Comparison of ENCODE assay signal across 9 mouse cellular contexts in the genomic region with DNA sequence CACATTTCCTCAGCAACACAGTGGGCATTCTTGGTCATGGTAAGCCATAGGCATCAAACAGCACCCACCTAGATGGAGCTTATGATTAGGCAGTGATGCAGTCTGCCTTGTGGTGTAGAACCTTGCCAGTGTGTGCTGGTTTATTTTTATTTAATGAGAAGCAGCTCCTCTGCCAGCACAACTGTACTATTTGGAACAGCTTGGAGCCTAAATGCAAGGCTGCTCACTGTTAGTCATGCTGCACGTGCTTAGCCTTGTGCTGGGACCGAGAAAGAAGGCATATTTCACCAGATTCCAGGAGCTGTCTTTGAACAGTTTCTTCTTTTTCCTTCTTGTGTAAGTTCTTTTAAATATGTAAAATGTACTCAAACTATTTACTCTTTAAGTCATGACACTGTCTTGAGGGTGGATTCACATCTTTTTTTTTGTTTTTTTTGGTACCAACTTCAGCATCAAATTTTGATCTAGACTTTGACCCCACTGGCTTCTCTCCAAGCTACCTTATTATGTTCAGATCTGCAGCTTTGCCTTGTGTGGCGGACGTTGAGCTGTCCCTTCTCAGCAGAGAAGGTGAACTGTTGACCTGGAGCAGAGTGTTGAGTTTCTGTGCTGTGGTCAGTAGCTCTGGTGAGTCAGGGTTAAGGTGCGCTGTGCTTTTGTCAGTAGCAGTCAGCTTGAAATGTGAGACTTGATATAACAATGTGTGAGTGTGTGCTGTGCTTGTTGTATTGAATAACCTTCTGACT. TPM values are rescaled to one million over a fixed set of nuclear protein-coding genes. Genes with fewer than 3 reads are reported as not detected.
DNase-seq lines count a peak whose midpoint lies in the region; ATAC-seq and TF ChIP-seq lines count a peak whose summit lies in the region.
"Had no signal": no experiment of that assay in that cellular context is flagged by ENCODE, and none has a peak within 500 bp of the region (broad histone marks: within the 10 kb centered on the region; RNA-seq: fewer than 3 reads in every experiment).

No protein-coding gene starts in this region.

- TF ChIP-seq CTCF in liver, adult 2 months (IDR thresholded peaks at IDR 0.05; ENCODE audit: low read depth, low read length): no peak

- no peak for TF ChIP-seq POLR2A in liver, adult 2 months (IDR thresholded peaks at IDR 0.05; ENCODE audit: extremely low read depth, insufficient read depth, low read length)

- H3K9ac ChIP-seq in liver, adult 2 months (ENCODE audit: low read depth, low read length): no peak overlapping the region
- H3K9ac ChIP-seq in forebrain, embryonic 16.5 days (replicated peaks; ENCODE audit: low read depth, low read length): no peak overlapping the region
- H3K9ac ChIP-seq: limb, embryonic 15.5 days had no signal

- no peak overlapping the region for H3K4me3 ChIP-seq in liver, adult 2 months (ENCODE audit: insufficient read depth, low read depth, low read length)
- no peak overlapping the region for H3K4me3 ChIP-seq in forebrain, embryonic 16.5 days (replicated peaks; ENCODE audit: low read length)
- H3K4me3 ChIP-seq: limb, embryonic 15.5 days had no signal

- peaks cover 9% of the 10 kb centered on the region for H3K4me1 ChIP-seq in liver, adult 2 months (ENCODE audit: control insufficient read depth, insufficient read depth, low read length)
- 0 out of 2 replicates have a peak, but pooled peaks cover 2% of the 10 kb centered on the region for H3K4me1 ChIP-seq in forebrain, embryonic 16.5 days (replicated peaks; ENCODE audit: control insufficient read depth, insufficient read depth, low read length)
- H3K4me1 ChIP-seq: limb, embryonic 15.5 days had no signal

- H3K36me3 ChIP-seq in liver, adult 2 months (ENCODE audit: control insufficient read depth, insufficient read depth, low read length): peaks cover 69% of the 10 kb centered on the region
- peaks cover 38% of the 10 kb centered on the region for H3K36me3 ChIP-seq in forebrain, embryonic 16.5 days (ENCODE audit: control insufficient read depth, insufficient read depth)

- H3K9me3 ChIP-seq in forebrain, embryonic 16.5 days (ENCODE audit: control insufficient read depth, low read length): no peaks in the 10 kb centered on the region
- H3K9me3 ChIP-seq: limb, embryonic 15.5 days had no signal

- H3K79me2 ChIP-seq in liver, adult 2 months (ENCODE audit: control insufficient read depth, insufficient read depth, low read length): peaks cover 17% of the 10 kb centered on the region; the same call in 1 of the 2 replicates

- H3K27ac ChIP-seq in liver, adult 2 months (replicated peaks; ENCODE audit: insufficient read depth, low read depth, low read length): peak overlapping the region; percentile 6; the same call in 1 of the 2 replicates
- H3K27ac ChIP-seq in forebrain, embryonic 16.5 days (ENCODE audit: low read length): 0 out of 2 replicates have a peak overlapping the region, but pooled peaks have one; percentile 9
- H3K27ac ChIP-seq: limb, embryonic 15.5 days had no signal

- 31% methylated on average over 5 of the region's 5 CpGs for WGBS in liver, adult 2 months
- 70% methylated on average over 5 of the region's 5 CpGs for WGBS in forebrain, embryonic 16.5 days

- H3K4me2 ChIP-seq in forebrain, embryonic 16.5 days (ENCODE audit: low read length): no peak overlapping the region
- H3K4me2 ChIP-seq: limb, embryonic 15.5 days had no signal

- peak; percentile 71 for ATAC-seq in forebrain, embryonic 16.5 days

- H3K27me3 ChIP-seq in liver, adult 2 months (ENCODE audit: control insufficient read depth, insufficient read depth, low read length): no peaks in the 10 kb centered on the region
- no peaks in the 10 kb centered on the region for H3K27me3 ChIP-seq in forebrain, embryonic 16.5 days (replicated peaks; ENCODE audit: control insufficient read depth, insufficient read depth, low read length)
- H3K27me3 ChIP-seq: limb, embryonic 15.5 days had no signal

- peak; percentile 90 for DNase-seq in liver, adult 2 months (ENCODE audit: extremely low read depth, low read depth, low spot score)
- no peak for DNase-seq in liver
- peak; percentile 66 to 76 for DNase-seq in layer of hippocampus, postnatal 36 days
- DNase-seq in telencephalon, adult 2 months (ENCODE audit: low read depth, low spot score): peak; percentile 97
- no peak for DNase-seq in embryo, embryonic 9.5 days (ENCODE audit: extremely low spot score)
- no peak for DNase-seq in thymus, adult 18-20 months
- no peak for DNase-seq in gastrocnemius, postnatal 4 days (ENCODE audit: low spot score in 2 of 2)

RNA-seq across cellular contexts. Expression of gene Sdc3, which starts 46.6 kb away (rescaled TPM):
- total RNA-seq in liver, adult 2 months (2014; rRNA removed): 11.1 and 18.1 TPM in 2 replicates
- polyA plus RNA-seq in liver, adult 2 months (2012; rRNA removed): 23.2 and 37.1 TPM in 2 replicates
- polyA plus RNA-seq in forebrain, embryonic 16.5 days (2015; fragmentation: Nextera tagmentation; extraction: Ambion mirVana): 89.6 and 113 TPM in 2 replicates
- total RNA-seq in layer of hippocampus, postnatal 36 days (2021): 100 to 1,000 TPM; 127 to 136 TPM
- 10 to 100 TPM; 36.6 to 46.8 TPM for total RNA-seq in gastrocnemius, postnatal 4 days (2021)

Comparison
In these comparisons a context has a peak if more than half of its experiments do, and no peak if none do; other contexts are left out.
1. DNase-seq: peak in liver, adult 2 months (single experiment), layer of hippocampus, postnatal 36 days (2 of 2) and telencephalon, adult 2 months (single experiment); none in liver (single experiment), embryo, embryonic 9.5 days (single experiment), thymus, adult 18-20 months (0 of 2) and gastrocnemius, postnatal 4 days (0 of 2).